ENCODE assay signal across 9 mouse cellular contexts in genomic region chr8:80856606-80857005, GRCm38 (mm10). TPM values are rescaled to one million over a fixed set of nuclear protein-coding genes. Genes with fewer than 3 reads are reported as not detected.
A peak's percentile ranks its signal among the peaks of the same experiment; 100 is the strongest.
DNase-seq lines count a peak whose midpoint lies in the region; ATAC-seq lines count a peak whose summit lies in the region.
"Had no signal": no experiment of that assay in that cellular context is flagged by ENCODE, and none has a peak within 500 bp of the region (broad histone marks: within the 10 kb centered on the region; RNA-seq: fewer than 3 reads in every experiment).

No protein-coding gene starts in this region.

- H3K9ac ChIP-seq in heart, embryonic 15.5 days = no peak overlapping the region
- no peak overlapping the region for H3K9ac ChIP-seq in neural tube, embryonic 15.5 days (replicated peaks)

- 0 out of 2 replicates have a peak, but pooled peaks have one; percentile 36 for ATAC-seq in heart, embryonic 15.5 days (replicated peaks; ENCODE audit: insufficient number of reproducible peaks, insufficient read depth, low FRiP score, low read depth)
- ATAC-seq in neural tube, embryonic 15.5 days (ENCODE audit: low FRiP score) = 0 out of 2 replicates have a peak, but pooled peaks have one; percentile 48
- no peak for ATAC-seq in CD4-positive, CD25-positive, alpha-beta regulatory T cell, adult 4 months

- WGBS in heart, embryonic 10.5 days = 79% methylated on average over 6 of the region's 6 CpGs
- 44% methylated on average over 6 of the region's 6 CpGs for WGBS in heart, embryonic 15.5 days
- 52% methylated on average over 6 of the region's 6 CpGs for WGBS in neural tube, embryonic 15.5 days

- peaks cover 55% of the 10 kb centered on the region for H3K4me1 ChIP-seq in heart, embryonic 10.5 days
- H3K4me1 ChIP-seq in heart, embryonic 15.5 days (replicated peaks) = peaks cover 60% of the 10 kb centered on the region
- H3K4me1 ChIP-seq in neural tube, embryonic 15.5 days = peaks cover 20% of the 10 kb centered on the region

- peak overlapping the region; percentile 7 for H3K27ac ChIP-seq in heart, embryonic 10.5 days
- peak overlapping the region; percentile 72 for H3K27ac ChIP-seq in heart, embryonic 15.5 days
- 0 out of 2 replicates have a peak overlapping the region, but pooled peaks have one; percentile 5 for H3K27ac ChIP-seq in neural tube, embryonic 15.5 days (replicated peaks)

- peaks cover 18% of the 10 kb centered on the region for H3K36me3 ChIP-seq in heart, embryonic 10.5 days
- H3K36me3 ChIP-seq in heart, embryonic 15.5 days = no peaks in the 10 kb centered on the region
- H3K36me3 ChIP-seq in neural tube, embryonic 15.5 days = no peaks in the 10 kb centered on the region

- intact Hi-C loops in heart, postnatal 36 days (cut with DNase I) = no loop called here

- H3K4me3 ChIP-seq in heart, embryonic 10.5 days = no peak overlapping the region
- no peak overlapping the region; the same call in 1 of the 2 replicates for H3K4me3 ChIP-seq in heart, embryonic 15.5 days
- no peak overlapping the region for H3K4me3 ChIP-seq in neural tube, embryonic 15.5 days (replicated peaks)
- H3K4me3 ChIP-seq: myocyte had no signal

- DNase-seq in heart, embryonic 10.5 days (ENCODE audit: low spot score) = no peak
- no peak for DNase-seq in heart, postnatal 36 days
- DNase-seq in NIH3T3 (ENCODE audit: low read depth) = peak; percentile 56
- peak; percentile 20 to 38 for DNase-seq in layer of hippocampus, postnatal 25 days (ENCODE audit: extremely low spot score in 1 of 2, low spot score in 1 of 2)
- no peak for DNase-seq in thymus, postnatal 14 days

- peak overlapping the region; percentile 27 for H3K4me2 ChIP-seq in heart, embryonic 15.5 days
- H3K4me2 ChIP-seq in neural tube, embryonic 15.5 days = no peak overlapping the region

- no peaks in the 10 kb centered on the region for H3K9me3 ChIP-seq in heart, embryonic 10.5 days
- no peaks in the 10 kb centered on the region for H3K9me3 ChIP-seq in heart, embryonic 15.5 days (replicated peaks)
- no peaks in the 10 kb centered on the region for H3K9me3 ChIP-seq in neural tube, embryonic 15.5 days (replicated peaks)

- no peaks in the 10 kb centered on the region for H3K27me3 ChIP-seq in heart, embryonic 10.5 days (ENCODE audit: insufficient read depth, poor library complexity, severe bottlenecking)
- no peaks in the 10 kb centered on the region for H3K27me3 ChIP-seq in heart, embryonic 15.5 days
- H3K27me3 ChIP-seq in neural tube, embryonic 15.5 days (replicated peaks) = no peaks in the 10 kb centered on the region

RNA-seq across cellular contexts. Expression of gene Gab1, which starts 23.7 kb away (rescaled TPM):
- 24.8 and 37.6 TPM in 2 replicates for polyA plus RNA-seq in heart, embryonic 10.5 days (2016; fragmentation: Nextera tagmentation; extraction: Ambion mirVana)
- total RNA-seq in heart, postnatal 36 days (2021) = 10 to 100 TPM; 36.7 to 43.6 TPM
- polyA plus RNA-seq in heart, embryonic 15.5 days (2015; fragmentation: Nextera tagmentation; extraction: Ambion mirVana) = 28.4 and 30.6 TPM in 2 replicates
- total RNA-seq in layer of hippocampus, postnatal 25 days (2021) = 10 to 100 TPM; 20.0 to 23.0 TPM
- 9.6 and 11.4 TPM in 2 replicates for polyA plus RNA-seq in neural tube, embryonic 15.5 days (2015; fragmentation: Nextera tagmentation; extraction: Ambion mirVana)
- not detected for polyA plus RNA-seq in CD4-positive, CD25-positive, alpha-beta regulatory T cell, adult 4 months (2017; shearing (Covaris generic))

Comparison
In these comparisons a context has a peak if more than half of its experiments do, and no peak if none do; other contexts are left out.
1. DNase-seq: peak in NIH3T3 (single experiment) and layer of hippocampus, postnatal 25 days (2 of 2); none in heart, embryonic 10.5 days (single experiment), heart, postnatal 36 days (0 of 2) and thymus, postnatal 14 days (single experiment).
2. H3K27ac ChIP-seq: peak in every context shown above with its lines; median percentile 72 in heart, embryonic 15.5 days; 7 in heart, embryonic 10.5 days; 5 in neural tube, embryonic 15.5 days.
3. RNA of gene Gab1, which starts 23.7 kb away (polyA plus RNA-seq): 28.4 to 30.6 TPM in heart, embryonic 15.5 days, 24.8 to 37.6 TPM in heart, embryonic 10.5 days and 9.6 to 11.4 TPM in neural tube, embryonic 15.5 days; not detected in CD4-positive, CD25-positive, alpha-beta regulatory T cell, adult 4 months; every median in the first group is over 10 times any median in the second.